Mouse (Mus musculus): Measurements from ENCODE around the gene Nedd9.

DNA sequence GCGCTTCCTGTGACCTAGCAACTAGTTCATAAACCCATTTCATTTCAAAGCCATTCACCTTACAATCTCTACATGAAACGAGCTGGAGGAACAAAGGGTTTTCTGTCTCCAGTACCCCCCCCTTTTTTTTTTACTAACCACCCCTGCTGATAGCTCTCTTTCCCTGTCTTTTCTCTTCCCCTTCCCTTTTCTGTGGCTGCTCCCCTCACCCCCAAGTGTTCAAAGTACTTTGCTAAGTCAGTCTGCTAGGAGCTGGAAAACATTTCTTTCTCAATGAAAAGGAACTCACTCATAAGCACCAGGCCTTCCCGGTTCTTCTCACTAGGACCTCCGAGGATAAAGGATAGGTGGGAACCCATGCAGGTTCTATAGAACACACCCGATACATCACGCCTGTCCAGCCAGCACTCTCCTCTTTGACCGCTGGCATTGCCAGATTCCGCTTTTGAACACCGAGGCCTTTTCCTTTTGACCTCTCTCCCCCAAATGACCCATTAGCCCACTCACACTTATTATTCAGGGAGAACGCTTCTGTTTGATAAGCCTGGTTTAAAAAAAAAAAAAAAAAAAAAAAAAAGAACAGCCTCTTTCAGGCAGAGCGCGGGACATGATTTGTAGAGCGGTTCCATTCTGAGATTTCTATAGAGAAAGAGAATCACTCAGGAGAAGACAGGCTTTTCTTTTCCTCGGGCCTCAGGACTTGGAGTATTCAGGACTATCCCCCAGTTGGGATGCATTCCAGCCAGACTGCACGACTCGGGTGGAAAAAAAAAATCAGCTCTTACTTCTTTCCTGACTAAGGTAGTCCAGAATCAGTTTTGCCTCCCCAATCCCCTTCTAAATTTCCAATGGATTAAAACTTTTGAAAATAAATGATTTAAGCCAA lies 127.6 kb downstream of the Nedd9 start:
- TF ChIP-seq POLR2A (IDR thresholded peaks at IDR 0.05; ENCODE audit: control insufficient read depth, extremely low read depth, insufficient read depth, low read length, poor library complexity): no peak
- no peak for TF ChIP-seq CTCF (IDR thresholded peaks at IDR 0.05; ENCODE audit: borderline replicate concordance, control insufficient read depth, extremely low read depth, insufficient read depth, low read length, poor library complexity)

Measured in thymus, adult 2 months (tissue).